Mouse (Mus musculus): ENCODE data around the gene Dnajc28.

DNA sequence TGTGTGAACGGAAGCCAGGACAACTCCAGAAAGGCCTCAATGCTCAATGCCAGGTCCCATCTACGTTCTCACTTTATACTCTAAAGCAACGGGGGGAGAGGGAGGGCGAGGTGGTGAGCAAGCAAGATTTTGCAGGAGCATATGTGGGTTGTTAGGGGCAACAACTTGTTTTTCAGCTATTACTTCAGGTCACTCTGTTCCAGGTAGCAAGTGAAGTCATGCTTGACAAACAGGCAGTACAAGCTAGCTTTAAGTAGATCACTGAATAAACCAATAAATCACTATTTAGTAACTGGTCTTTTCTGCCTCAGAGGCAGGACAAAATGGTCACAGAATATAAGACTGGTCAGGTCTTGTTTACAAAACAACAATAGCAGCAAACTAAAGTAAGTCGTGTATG is 33.2 kb downstream of the Dnajc28 start:
- TF ChIP-seq POLR2A (IDR thresholded peaks at IDR 0.05; ENCODE audit: borderline replicate concordance, control insufficient read depth, low read depth, low read length) (no peak), CTCF (IDR thresholded peaks at IDR 0.05; ENCODE audit: control insufficient read depth, insufficient read depth, low read length) (no peak)

Data from bone marrow, adult 2 months (tissue).